In genomic region chr2:73654059-73654891, GRCm38 (mm10) we compare ENCODE assay signal across 13 mouse cellular contexts.
DNase-seq lines count a peak whose midpoint lies in the region; ATAC-seq and TF ChIP-seq lines count a peak whose summit lies in the region.
"Had no signal": no experiment of that assay in that cellular context is flagged by ENCODE, and none has a peak within 500 bp of the region (broad histone marks: within the 10 kb centered on the region; RNA-seq: fewer than 3 reads in every experiment).

No protein-coding gene starts in this region.

- no peak for TF ChIP-seq CTCF in left cerebral cortex, adult 2 months (IDR thresholded peaks at IDR 0.05)
- no peak for TF ChIP-seq CTCF in midbrain, postnatal 0 days (IDR thresholded peaks at IDR 0.05)

- H3K4me3 ChIP-seq in heart, embryonic 13.5 days: no peak overlapping the region
- peak overlapping the region; percentile 11; the same call in 1 of the 2 replicates for H3K4me3 ChIP-seq in left cerebral cortex, adult 2 months
- no peak overlapping the region for H3K4me3 ChIP-seq in midbrain, postnatal 0 days (ENCODE audit: low read depth, low read length)
- H3K4me3 ChIP-seq in midbrain, embryonic 10.5 days: no peak overlapping the region
- H3K4me3 ChIP-seq: embryonic facial prominence, embryonic 13.5 days; hindbrain, embryonic 15.5 days; liver, embryonic 15.5 days had no signal

- no peak for DNase-seq in heart, postnatal 10 days
- DNase-seq in left cerebral cortex, adult 2 months (ENCODE audit: extremely low spot score in 1 of 2, low spot score in 2 of 2): no peak
- DNase-seq in left cerebral cortex, adult 11 months (ENCODE audit: low spot score): no peak
- no peak for DNase-seq in midbrain, postnatal 0 days (ENCODE audit: low spot score)
- DNase-seq in midbrain, embryonic 10.5 days (ENCODE audit: low spot score): no peak
- DNase-seq: cerebellum, adult 11-12 months; kidney, adult 8-10 months; kidney, postnatal 4 days had no signal

- 0 out of 2 replicates have a peak overlapping the region, but pooled peaks have one; percentile 28 for H3K9ac ChIP-seq in heart, embryonic 13.5 days
- 0 out of 2 replicates have a peak overlapping the region, but pooled peaks have one; percentile 29 for H3K9ac ChIP-seq in midbrain, postnatal 0 days (replicated peaks; ENCODE audit: low read length, poor library complexity, severe bottlenecking)
- H3K9ac ChIP-seq: embryonic facial prominence, embryonic 13.5 days; hindbrain, embryonic 15.5 days; liver, embryonic 15.5 days had no signal

- H3K4me1 ChIP-seq in heart, embryonic 13.5 days: peaks cover 39% of the 10 kb centered on the region
- peaks cover 3% of the 10 kb centered on the region for H3K4me1 ChIP-seq in midbrain, postnatal 0 days (ENCODE audit: insufficient read depth, low read length)
- H3K4me1 ChIP-seq in midbrain, embryonic 10.5 days: peaks cover 25% of the 10 kb centered on the region
- H3K4me1 ChIP-seq: liver, embryonic 15.5 days had no signal

- WGBS in heart, embryonic 13.5 days: 42% methylated on average over 4 of the region's 4 CpGs
- 83% methylated on average over 4 of the region's 4 CpGs for WGBS in midbrain, postnatal 0 days
- 85% methylated on average over 4 of the region's 4 CpGs for WGBS in midbrain, embryonic 10.5 days

- H3K27me3 ChIP-seq in heart, embryonic 13.5 days (replicated peaks): no peaks in the 10 kb centered on the region
- no peaks in the 10 kb centered on the region for H3K27me3 ChIP-seq in midbrain, postnatal 0 days (ENCODE audit: insufficient read depth, low read length)
- H3K27me3 ChIP-seq in midbrain, embryonic 10.5 days (ENCODE audit: low read depth, poor library complexity, severe bottlenecking): no peaks in the 10 kb centered on the region
- H3K27me3 ChIP-seq: embryonic facial prominence, embryonic 13.5 days; hindbrain, embryonic 15.5 days; liver, embryonic 15.5 days had no signal

- intact Hi-C loops in heart, postnatal 10 days (cut with DNase I): loop anchor here (5.0 kb wide), 1 partner anchor 67 kb away; no protein-coding TSS in a partner anchor
- intact Hi-C loops in left cerebral cortex, adult 2 months (cut with DNase I): no loop called here

- no peaks in the 10 kb centered on the region for H3K9me3 ChIP-seq in heart, embryonic 13.5 days
- no peaks in the 10 kb centered on the region for H3K9me3 ChIP-seq in midbrain, postnatal 0 days (ENCODE audit: low read length)
- no peaks in the 10 kb centered on the region for H3K9me3 ChIP-seq in midbrain, embryonic 10.5 days (replicated peaks)
- H3K9me3 ChIP-seq: embryonic facial prominence, embryonic 13.5 days; hindbrain, embryonic 15.5 days; liver, embryonic 15.5 days had no signal

- no peaks in the 10 kb centered on the region for H3K36me3 ChIP-seq in heart, embryonic 13.5 days
- no peaks in the 10 kb centered on the region for H3K36me3 ChIP-seq in midbrain, postnatal 0 days (ENCODE audit: insufficient read depth, low read length)
- H3K36me3 ChIP-seq in midbrain, embryonic 10.5 days: no peaks in the 10 kb centered on the region
- H3K36me3 ChIP-seq: embryonic facial prominence, embryonic 13.5 days; hindbrain, embryonic 15.5 days; liver, embryonic 15.5 days had no signal

- no peak overlapping the region for H3K4me2 ChIP-seq in heart, embryonic 13.5 days
- no peak overlapping the region for H3K4me2 ChIP-seq in midbrain, postnatal 0 days (ENCODE audit: low read depth, low read length, poor library complexity, severe bottlenecking)
- H3K4me2 ChIP-seq: embryonic facial prominence, embryonic 13.5 days; hindbrain, embryonic 15.5 days; liver, embryonic 15.5 days had no signal

- ATAC-seq in heart, embryonic 13.5 days (ENCODE audit: extremely low read depth, insufficient number of reproducible peaks, low FRiP score, low TSS enrichment): no peak
- ATAC-seq in midbrain, postnatal 0 days (ENCODE audit: low FRiP score): no peak
- ATAC-seq in erythroblast, adult 5-6 weeks (replicated peaks; ENCODE audit: low FRiP score, poor library complexity, severe bottlenecking): no peak

- peak overlapping the region; percentile 71 for H3K27ac ChIP-seq in heart, embryonic 13.5 days (replicated peaks)
- peak overlapping the region; percentile 93 for H3K27ac ChIP-seq in left cerebral cortex, adult 2 months
- H3K27ac ChIP-seq in midbrain, postnatal 0 days (ENCODE audit: low read depth, low read length): no peak overlapping the region
- no peak overlapping the region for H3K27ac ChIP-seq in midbrain, embryonic 10.5 days (replicated peaks)
- H3K27ac ChIP-seq: embryonic facial prominence, embryonic 13.5 days; hindbrain, embryonic 15.5 days; liver, embryonic 15.5 days had no signal

Comparison
In these comparisons a context has a peak if more than half of its experiments do, and no peak if none do; other contexts are left out.
1. H3K27ac ChIP-seq: peak in heart, embryonic 13.5 days (single experiment) and left cerebral cortex, adult 2 months (single experiment); none in midbrain, postnatal 0 days (single experiment) and midbrain, embryonic 10.5 days (single experiment).